Mouse (Mus musculus): ENCODE data around the gene Ppp1r12b.

DNA sequence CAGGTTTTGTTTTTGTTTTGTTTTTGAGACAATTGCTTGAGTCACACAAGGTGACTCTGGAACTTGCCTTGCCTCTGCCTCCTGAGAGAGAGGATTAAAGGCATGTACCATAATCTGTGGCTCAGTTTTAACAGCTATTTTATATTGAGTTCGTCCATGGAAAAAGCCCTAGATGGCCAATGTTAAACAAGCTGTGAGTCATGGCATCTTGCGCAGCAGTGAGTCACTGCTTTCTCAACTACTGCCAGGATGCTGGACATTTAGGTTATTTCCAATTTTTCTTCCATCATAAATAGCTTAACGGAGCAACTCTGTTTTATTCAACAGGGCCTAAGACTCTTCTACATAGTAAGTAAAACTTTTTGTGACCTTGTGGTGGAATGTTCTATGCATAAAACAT is 137.0 kb downstream of the Ppp1r12b start:
- no peak for TF ChIP-seq CTCF (IDR thresholded peaks at IDR 0.05; ENCODE audit: low read depth, low read length)
- TF ChIP-seq POLR2A (IDR thresholded peaks at IDR 0.05; ENCODE audit: insufficient read depth, low read length) = no peak

All from ES-Bruce4 (cell line).